Mouse (Mus musculus) neutrophil, adult 83 days (primary cell): Measurements from ENCODE around the gene Nkx2-1. TPM values are rescaled to one million over a fixed set of nuclear protein-coding genes. Genes with fewer than 3 reads are reported as not detected.

Experiments
- total RNA-seq, 2 experiments: library from RNA; stranded (reverse); gene quantifications; one replicate each; pipeline ENCODE4 v1.2.4; 2023

Gene Nkx2-1
- total RNA-seq = not detected

GRCm38 (mm10) chr12:56536884-56537265 is at the start of gene Nkx2-1:
TSS of gene Nkx2-1 (minus strand) at chr12:56536908.

Other genes with a start within 250 kb of the Nkx2-1 start
- 10 to 100 TPM; 14.6 to 15.7 TPM for gene Mbip, start 191.0 kb downstream of the Nkx2-1 start, total RNA-seq
- not detected for gene Nkx2-9, start 76.4 kb upstream of the Nkx2-1 start, total RNA-seq
- not detected for gene Pax9, start 154.9 kb upstream of the Nkx2-1 start, total RNA-seq